Mouse (Mus musculus) intestine, embryonic 14.5 days (tissue): ENCODE measurements around the gene Slc36a4. TPM values are rescaled to one million over a fixed set of nuclear protein-coding genes. Genes with fewer than 3 reads are reported as not detected.

Experiments used
- ATAC-seq: fragments of 200-750 bp; cut with Nextera tagmentation; replicated peaks from 2 replicates; pipeline ENCODE4 v1.8.0; 2017; ENCODE audit warnings: low read depth, moderate number of reproducible peaks, moderate TSS enrichment, moderate library complexity; ENCODE audit not compliant: low FRiP score, low TSS enrichment
- DNase-seq: peaks from one replicate; pipeline ENCODE4 v3.0.0-alpha.2; 2018; ENCODE audit warnings: low spot score
- H3K27ac ChIP-seq: fragments of 300-500 bp; sonication (generic); 2 replicates; pipeline ENCODE4 v1.5.1; 2014; ENCODE audit warnings: low read depth, mild to moderate bottlenecking, control low read depth
- H3K27me3 ChIP-seq: fragments of 300-500 bp; sonication (generic); replicated peaks from 2 replicates; pipeline ENCODE4 v1.6.1; 2014; ENCODE audit warnings: low read length, control low read depth; ENCODE audit not compliant: control insufficient read depth, insufficient read depth
- H3K36me3 ChIP-seq: fragments of 300-500 bp; sonication (generic); 2 replicates; pipeline ENCODE4 v1.6.1; 2014; ENCODE audit warnings: low read length, control low read depth; ENCODE audit not compliant: control insufficient read depth, insufficient read depth
- H3K4me1 ChIP-seq: fragments of 300-500 bp; sonication (generic); replicated peaks from 2 replicates; pipeline ENCODE4 v1.6.1; 2014; ENCODE audit warnings: low read length, control low read depth, mixed read lengths; ENCODE audit not compliant: control insufficient read depth, insufficient read depth
- H3K4me2 ChIP-seq: fragments of 300-500 bp; sonication (generic); 2 replicates; pipeline ENCODE4 v1.6.1; 2014; ENCODE audit warnings: low read length
- H3K4me3 ChIP-seq: fragments of 300-500 bp; sonication (generic); 2 replicates; pipeline ENCODE4 v1.5.1; 2014; ENCODE audit warnings: low read depth, low read length, control low read depth, mixed read lengths
- H3K9ac ChIP-seq: fragments of 300-500 bp; sonication (generic); 2 replicates; pipeline ENCODE4 v1.6.1; 2014; ENCODE audit warnings: mild to moderate bottlenecking, low read length
- H3K9me3 ChIP-seq: fragments of 300-500 bp; sonication (generic); 2 replicates; pipeline ENCODE4 v1.6.1; 2016; ENCODE audit warnings: low read length, control low read depth; ENCODE audit not compliant: control insufficient read depth
- WGBS: fragments of 180-500 bp; shearing (Covaris S2); extraction: QIAGEN DNeasy Blood & Tissue Kit; methylation state at CpG from one replicate; pipeline ENCODE4 v1.1.7; 2014; 5-methylcytosine and 5-hydroxymethylcytosine counted together
- polyA plus RNA-seq: library from polyadenylated mRNA; unstranded; fragments of >200 nt; fragmentation: Nextera tagmentation; extraction: Ambion mirVana; gene quantifications from 2 replicates; pipeline ENCODE4 v1.2.1, GENCODE M21; 2014

Slc36a4 gene
- polyA plus RNA-seq, 1 experiment from 2014 or later = 15.9 TPM

DNA sequence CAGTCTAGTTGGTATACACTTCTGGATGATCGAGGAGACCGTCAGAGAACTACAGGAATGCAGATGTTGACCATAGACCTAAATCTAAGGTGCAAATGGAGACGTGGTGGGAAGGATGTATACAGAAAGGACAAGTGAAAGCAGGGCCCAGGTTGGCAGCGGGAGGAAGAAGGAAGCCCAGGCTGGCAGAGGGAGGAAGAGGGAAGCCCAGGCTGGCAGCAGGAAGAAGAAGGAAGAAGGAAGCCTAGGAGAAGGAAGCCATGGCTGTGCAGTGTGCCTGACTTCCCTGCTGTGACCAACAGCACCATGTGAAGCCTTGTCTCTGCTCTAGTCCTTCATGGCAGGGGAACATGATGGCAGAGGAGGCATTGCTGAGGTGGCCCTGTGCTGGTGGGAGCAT is 7.8 kb downstream of the Slc36a4 start:
- WGBS = 85% methylated on average over 4 of the region's 4 CpGs
- Histone ChIP-seq H3K27me3 (no peaks in the 10 kb centered on the region), H3K36me3 (peaks cover 8% of the 10 kb centered on the region), H3K27ac (no peak overlapping the region), H3K9ac (no peak overlapping the region), H3K9me3 (no peaks in the 10 kb centered on the region), H3K4me2 (no peak overlapping the region), H3K4me1 (no peaks in the 10 kb centered on the region), H3K4me3 (no peak overlapping the region)
- DNase-seq (peak; percentile 3), ATAC-seq (no peak)

DNA sequence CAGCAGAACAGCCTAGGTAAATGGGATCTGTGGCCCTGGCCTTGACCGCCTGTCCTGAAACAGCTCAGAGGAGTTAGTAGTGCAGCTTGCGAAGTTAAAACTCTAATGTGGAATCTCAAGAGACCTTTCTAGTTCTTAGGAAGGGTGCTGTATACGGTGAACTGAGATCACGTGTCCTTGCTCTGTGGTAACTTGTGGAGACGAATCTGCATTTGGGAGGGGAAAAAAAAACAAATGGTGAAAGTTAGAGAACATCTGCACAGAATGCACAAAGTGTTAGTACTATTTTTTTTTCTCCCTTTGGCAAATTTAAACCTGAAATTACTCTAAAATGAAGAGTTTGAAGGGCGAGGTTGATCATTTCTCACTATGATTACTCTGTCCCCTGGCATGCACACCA is 8.8 kb downstream of the Slc36a4 start:
- no peak for DNase-seq
- no peak for ATAC-seq

GRCm38 (mm10) chr9:15719594-15719993 is 10.1 kb downstream of the Slc36a4 start:
- peak; percentile 35 for DNase-seq

More for the DNA sequence above, 8.8 kb downstream of the Slc36a4 start:
- H3K4me3 ChIP-seq = no peak overlapping the region
- no peaks in the 10 kb centered on the region for H3K27me3 ChIP-seq
- no peak overlapping the region for H3K4me2 ChIP-seq
- H3K9me3 ChIP-seq = no peaks in the 10 kb centered on the region
- H3K9ac ChIP-seq = no peak overlapping the region
- H3K4me1 ChIP-seq = no peaks in the 10 kb centered on the region
- H3K27ac ChIP-seq = no peak overlapping the region
- peaks cover 16% of the 10 kb centered on the region for H3K36me3 ChIP-seq
- 84% methylated on average over 6 of the region's 6 CpGs for WGBS

GRCm38 (mm10) chr9:15720556-15720955 is 11.0 kb downstream of the Slc36a4 start:
- no peak for DNase-seq
- Histone ChIP-seq H3K36me3 (peaks cover 37% of the 10 kb centered on the region), H3K4me3 (no peak overlapping the region)

More at GRCm38 (mm10) chr9:15719594-15719993, 10.1 kb downstream of the Slc36a4 start:
- Histone ChIP-seq H3K36me3 (peaks cover 29% of the 10 kb centered on the region), H3K4me3 (no peak overlapping the region), H3K4me1 (no peaks in the 10 kb centered on the region), H3K9me3 (no peaks in the 10 kb centered on the region), H3K27me3 (no peaks in the 10 kb centered on the region), H3K27ac (no peak overlapping the region), H3K4me2 (no peak overlapping the region), H3K9ac (no peak overlapping the region)
- WGBS = 86% methylated on average over 14 of the region's 14 CpGs
- no peak for ATAC-seq

GRCm38 (mm10) chr9:15721226-15721833 is 11.8 kb downstream of the Slc36a4 start:
- Histone ChIP-seq H3K27me3 (no peaks in the 10 kb centered on the region), H3K4me1 (no peaks in the 10 kb centered on the region), H3K36me3 (peaks cover 37% of the 10 kb centered on the region), H3K4me2 (no peak overlapping the region), H3K27ac (no peak overlapping the region), H3K9me3 (no peaks in the 10 kb centered on the region), H3K4me3 (no peak overlapping the region), H3K9ac (no peak overlapping the region)
- 70% methylated on average over 6 of the region's 6 CpGs for WGBS
- ATAC-seq = no peak
- no peak for DNase-seq

More at GRCm38 (mm10) chr9:15720556-15720955, 11.0 kb downstream of the Slc36a4 start:
- no peak overlapping the region for H3K9ac ChIP-seq
- H3K27ac ChIP-seq = no peak overlapping the region
- no peak for ATAC-seq
- H3K4me1 ChIP-seq = no peaks in the 10 kb centered on the region
- H3K27me3 ChIP-seq = no peaks in the 10 kb centered on the region
- H3K4me2 ChIP-seq = no peak overlapping the region
- H3K9me3 ChIP-seq = no peaks in the 10 kb centered on the region
- WGBS = 90% methylated on average over 8 of the region's 8 CpGs

DNA sequence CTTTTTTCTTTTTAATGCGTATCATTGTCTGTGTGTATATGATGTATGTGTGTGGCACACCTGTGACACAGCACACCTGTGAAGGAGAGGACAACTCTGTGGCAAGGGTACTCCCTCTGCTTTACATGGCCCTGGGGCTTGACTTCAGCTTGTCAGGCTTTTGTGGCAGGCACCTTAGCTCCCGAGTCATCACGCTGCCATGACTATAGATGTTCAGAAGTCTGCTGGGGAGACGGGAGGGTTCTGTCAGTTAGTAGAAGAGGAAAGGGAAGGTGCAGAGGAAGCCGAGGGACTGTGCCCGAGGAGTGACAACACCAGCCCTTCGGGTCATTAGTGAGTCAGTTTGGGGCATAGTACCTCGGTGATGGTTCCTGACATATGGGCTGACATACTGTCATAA is 13.0 kb downstream of the Slc36a4 start:
- Histone ChIP-seq H3K27ac (no peak overlapping the region), H3K9ac (no peak overlapping the region), H3K4me1 (no peaks in the 10 kb centered on the region), H3K4me2 (no peak overlapping the region), H3K9me3 (no peaks in the 10 kb centered on the region), H3K4me3 (no peak overlapping the region), H3K36me3 (peaks cover 47% of the 10 kb centered on the region), H3K27me3 (no peaks in the 10 kb centered on the region)
- WGBS = 81% methylated on average over 8 of the region's 8 CpGs
- ATAC-seq = no peak
- DNase-seq = no peak

DNA sequence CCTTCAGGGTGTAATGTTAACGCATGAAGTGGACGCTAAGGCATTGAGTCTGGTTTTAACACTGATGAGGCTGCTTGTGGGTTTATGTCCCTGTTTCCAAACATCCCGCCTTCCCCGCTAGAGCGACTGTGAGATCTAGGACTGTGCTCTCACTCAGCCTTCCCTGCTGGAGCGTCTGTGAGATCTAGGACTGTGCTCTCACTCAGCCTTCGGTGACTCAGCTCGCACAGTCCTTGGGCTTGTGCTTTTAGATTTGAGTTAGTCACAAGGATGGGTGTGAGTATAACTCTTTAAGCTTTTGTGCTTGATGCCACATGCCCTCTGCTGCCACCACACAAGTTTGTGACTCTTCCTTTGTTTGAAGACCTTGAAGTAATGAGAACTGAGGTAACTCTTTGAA is 17.6 kb downstream of the Slc36a4 start:
- H3K4me3 ChIP-seq = no peak overlapping the region
- DNase-seq (no peak), ATAC-seq (no peak)
- H3K27ac ChIP-seq = no peak overlapping the region
- H3K4me1 ChIP-seq = no peaks in the 10 kb centered on the region
- H3K9me3 ChIP-seq = no peaks in the 10 kb centered on the region
- WGBS = 92% methylated on average over 8 of the region's 8 CpGs
- H3K4me2 ChIP-seq = no peak overlapping the region
- H3K36me3 ChIP-seq = peaks cover 63% of the 10 kb centered on the region
- H3K9ac ChIP-seq = no peak overlapping the region
- no peaks in the 10 kb centered on the region for H3K27me3 ChIP-seq

- H3K9ac ChIP-seq = no peak overlapping the region
- H3K4me1 ChIP-seq = no peaks in the 10 kb centered on the region
- H3K9me3 ChIP-seq = no peaks in the 10 kb centered on the region
- H3K4me3 ChIP-seq = no peak overlapping the region
- peaks cover 53% of the 10 kb centered on the region for H3K36me3 ChIP-seq
- 81% methylated on average over 13 of the region's 13 CpGs for WGBS
- no peak for ATAC-seq
- H3K27ac ChIP-seq = no peak overlapping the region
- H3K27me3 ChIP-seq = no peaks in the 10 kb centered on the region
- H3K4me2 ChIP-seq = no peak overlapping the region
- no peak for DNase-seq
Measured at GRCm38 (mm10) chr9:15731758-15732748, 22.5 kb downstream of the Slc36a4 start.
